Mouse (Mus musculus) urinary bladder, postnatal 14 days (tissue): ENCODE results near the gene Smap1.

Experiments
- DNase-seq: peaks from one replicate; pipeline ENCODE4 v3.0.0; 2021; ENCODE audit warnings: low spot score

Gene Smap1

GRCm38 (mm10) chr1:23920275-23920674 is 1.8 kb downstream of the Smap1 start:
- DNase-seq, result no peak

GRCm38 (mm10) chr1:23919086-23919485 is 3.0 kb downstream of the Smap1 start:
- no peak for DNase-seq

- no peak for DNase-seq
Measured at GRCm38 (mm10) chr1:23915483-23915882, 6.6 kb downstream of the Smap1 start.

DNA sequence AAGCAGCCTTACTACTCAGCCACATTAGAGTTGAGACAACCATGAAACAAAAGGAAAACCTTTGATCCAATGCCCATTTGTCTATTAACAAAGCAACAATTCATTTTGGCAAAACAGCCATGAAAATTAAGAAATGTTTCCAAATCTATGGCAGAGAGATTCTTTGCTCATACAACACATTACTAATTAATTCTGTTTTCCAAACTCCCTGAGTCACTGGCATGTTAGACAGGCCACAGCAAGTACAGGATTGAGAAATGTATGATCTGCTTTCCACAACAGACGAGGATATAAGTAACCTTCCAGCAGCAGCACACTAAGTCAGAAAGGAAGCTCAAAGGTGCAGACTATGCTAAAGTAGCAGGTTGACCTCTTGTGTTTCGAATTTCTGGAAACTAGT is 9.1 kb downstream of the Smap1 start:
- no peak for DNase-seq

DNA sequence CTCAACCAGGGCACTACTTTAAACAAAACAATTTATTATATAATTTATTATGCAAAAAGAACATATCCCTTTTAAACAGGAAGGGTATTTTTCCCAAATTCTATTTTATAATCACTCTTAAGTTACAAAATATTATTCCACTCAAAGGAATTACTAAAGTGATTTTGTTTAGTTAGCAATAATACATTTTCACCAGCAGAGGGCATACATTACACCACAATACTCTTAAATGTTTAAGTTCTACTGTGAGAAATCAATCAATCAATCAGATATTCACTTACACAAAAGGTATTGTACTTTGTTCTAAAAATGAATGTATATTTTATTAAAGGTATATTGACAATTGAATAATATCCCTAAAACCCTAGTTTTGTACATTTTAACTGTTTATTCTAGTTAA is 16.0 kb downstream of the Smap1 start:
- no peak for DNase-seq

GRCm38 (mm10) chr1:23903340-23903739 is 18.8 kb downstream of the Smap1 start:
- DNase-seq, result no peak

DNA sequence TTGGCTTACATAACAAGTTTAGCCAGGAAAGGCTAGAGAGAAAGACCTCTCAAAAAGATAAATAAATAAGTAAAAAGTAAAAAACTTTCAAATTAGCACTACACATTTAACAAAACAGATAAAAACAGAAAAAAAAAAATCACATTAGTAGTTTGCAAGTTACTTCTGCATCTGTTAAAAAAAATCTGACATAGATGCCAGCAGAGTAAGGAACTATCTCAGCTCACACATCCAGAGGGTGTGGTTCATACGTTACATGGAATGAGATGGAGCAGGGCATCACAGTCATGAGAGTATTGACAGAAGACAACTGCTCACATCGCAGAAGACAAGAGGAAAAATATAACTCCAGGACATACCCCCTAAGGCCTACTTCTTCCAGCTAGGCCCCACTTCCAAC is 19.4 kb downstream of the Smap1 start:
- no peak for DNase-seq

DNA sequence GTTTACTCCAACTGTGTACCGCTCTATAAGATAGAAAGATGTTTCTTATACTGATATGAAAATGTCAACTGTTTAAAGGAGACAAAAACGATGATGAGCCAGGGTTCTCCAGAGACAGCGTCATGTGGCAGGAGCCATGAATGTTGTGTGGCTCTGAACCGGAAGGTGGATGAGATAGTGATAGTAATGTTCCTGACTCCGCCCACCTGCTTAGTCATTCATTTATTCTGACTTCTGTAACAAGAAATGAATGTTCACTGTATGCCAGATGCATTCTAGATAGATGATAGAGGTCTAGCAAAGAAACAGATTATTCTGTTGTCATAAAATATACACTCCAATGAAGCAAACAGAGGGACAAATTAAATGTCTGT is 22.5 kb downstream of the Smap1 start:
- DNase-seq, result no peak

DNA sequence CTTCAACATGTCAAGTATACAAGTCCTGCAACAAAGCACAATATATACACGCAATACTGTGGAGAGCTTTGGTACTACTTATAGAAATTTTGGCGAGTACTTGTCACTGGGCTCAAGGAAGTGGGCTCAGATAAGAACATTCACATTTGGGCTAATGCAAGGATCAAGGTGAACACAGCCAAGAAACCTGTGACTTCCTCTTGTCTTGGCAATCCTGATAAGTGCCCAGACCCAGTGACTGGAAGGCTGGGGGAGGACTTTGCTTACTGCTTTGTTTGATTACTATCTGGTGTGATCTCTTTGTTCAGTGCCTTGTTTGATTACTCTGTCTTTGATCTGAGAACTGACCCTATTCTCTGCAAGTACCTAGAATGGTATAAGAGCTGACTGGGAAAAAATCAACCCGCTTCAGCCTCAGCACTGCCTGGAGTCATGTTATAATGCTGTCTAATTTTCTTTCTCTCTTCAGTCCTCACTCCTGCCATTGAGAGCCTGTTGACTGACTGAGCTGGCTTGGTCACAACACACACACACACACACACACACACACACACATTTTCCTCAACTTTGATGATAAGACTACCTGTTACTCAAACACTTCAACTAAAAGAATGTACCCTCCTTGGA is 23.0 kb downstream of the Smap1 start:
- no peak for DNase-seq

- no peak for DNase-seq
Measured at GRCm38 (mm10) chr1:23892072-23892471, 30.0 kb downstream of the Smap1 start.

DNA sequence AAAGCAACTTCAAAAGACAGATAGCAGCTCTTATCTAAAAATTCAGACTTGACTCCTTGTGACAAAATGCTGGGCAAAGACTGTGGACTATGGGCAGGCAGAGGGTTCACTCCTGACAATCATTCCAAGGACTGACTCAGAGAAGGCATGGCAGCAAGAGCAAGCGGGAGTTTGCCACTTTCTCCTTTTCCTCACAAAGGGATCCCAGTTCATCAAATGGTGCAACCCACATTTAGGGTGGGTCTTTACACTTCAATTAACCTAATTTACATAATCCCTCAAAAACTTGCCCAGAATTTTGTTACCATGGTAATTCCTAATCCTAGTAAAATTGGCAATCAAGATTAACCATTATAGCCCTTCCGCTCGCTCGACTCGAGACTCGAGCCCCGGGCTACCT is 37.2 kb downstream of the Smap1 start:
- DNase-seq, result no peak

DNA sequence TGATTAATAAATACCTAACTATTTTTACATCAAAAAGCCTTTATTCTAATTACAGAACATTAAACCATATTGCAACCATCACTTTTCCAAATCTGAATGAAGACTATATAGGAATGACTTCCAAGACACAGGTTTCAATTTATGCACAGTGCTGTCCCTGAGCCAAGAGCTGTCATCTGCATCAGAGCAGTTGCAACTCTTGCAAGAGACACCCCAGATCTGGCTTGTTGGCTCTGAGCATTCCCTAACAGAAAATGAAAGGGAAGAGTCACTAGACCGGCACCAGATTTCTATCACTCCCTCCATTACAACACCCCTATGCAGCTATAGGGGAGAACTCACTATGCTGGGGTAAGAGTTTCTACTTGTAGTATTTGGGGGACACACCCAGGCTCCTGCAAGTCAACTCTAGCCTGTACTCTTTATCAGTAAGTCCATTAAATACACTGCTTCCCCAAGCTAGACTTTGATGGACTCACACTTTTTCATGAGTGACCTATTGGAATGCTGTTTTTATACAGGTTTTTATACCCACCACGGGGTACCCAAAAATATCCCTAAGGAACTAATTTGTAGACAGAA is 37.9 kb downstream of the Smap1 start:
- no peak for DNase-seq

GRCm38 (mm10) chr1:23882681-23883080 is 39.4 kb downstream of the Smap1 start:
- no peak for DNase-seq

DNA sequence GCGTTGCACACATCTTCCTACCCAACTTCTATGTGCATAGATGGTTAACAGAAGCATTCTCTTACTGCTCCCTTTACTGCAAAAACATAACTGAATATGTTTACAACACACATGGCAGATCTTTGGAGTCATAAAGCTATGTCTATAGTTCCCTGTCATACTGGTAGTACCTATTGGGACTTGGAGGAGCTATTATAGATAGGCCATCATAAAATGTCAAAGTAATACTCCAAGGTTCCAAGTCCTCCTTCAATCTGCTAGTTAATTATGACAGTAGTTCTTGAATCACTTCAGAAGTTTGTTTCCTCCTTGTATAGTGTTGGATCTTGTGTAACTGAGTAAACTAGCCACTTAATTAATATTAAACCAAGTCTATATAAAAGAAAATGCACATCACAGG is 49.9 kb downstream of the Smap1 start:
- DNase-seq, result no peak

DNA sequence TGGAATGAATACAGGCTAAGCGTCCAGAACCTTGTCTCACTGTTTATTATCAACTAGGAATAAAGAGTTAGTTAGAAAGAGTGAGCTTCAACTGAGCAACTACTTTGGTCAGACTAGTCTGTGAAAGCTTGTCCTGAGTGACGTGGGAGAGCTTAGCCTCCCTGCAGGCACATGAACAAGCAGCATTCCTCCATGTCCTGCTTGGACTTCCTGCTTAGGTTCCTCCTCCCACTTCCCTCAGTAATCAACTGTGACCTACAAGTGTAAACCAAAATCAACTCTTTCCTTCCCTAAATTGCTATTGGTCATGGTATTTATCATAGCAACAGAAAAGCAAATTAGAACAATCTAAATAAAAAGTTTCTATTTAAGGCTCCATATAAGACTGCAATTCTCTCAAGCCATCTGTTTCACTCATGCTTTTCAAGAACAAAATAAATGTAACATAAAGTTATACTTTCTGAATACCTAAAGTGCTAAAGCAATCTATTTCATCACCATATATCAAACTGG is 54.7 kb downstream of the Smap1 start:
- DNase-seq, result no peak

DNA sequence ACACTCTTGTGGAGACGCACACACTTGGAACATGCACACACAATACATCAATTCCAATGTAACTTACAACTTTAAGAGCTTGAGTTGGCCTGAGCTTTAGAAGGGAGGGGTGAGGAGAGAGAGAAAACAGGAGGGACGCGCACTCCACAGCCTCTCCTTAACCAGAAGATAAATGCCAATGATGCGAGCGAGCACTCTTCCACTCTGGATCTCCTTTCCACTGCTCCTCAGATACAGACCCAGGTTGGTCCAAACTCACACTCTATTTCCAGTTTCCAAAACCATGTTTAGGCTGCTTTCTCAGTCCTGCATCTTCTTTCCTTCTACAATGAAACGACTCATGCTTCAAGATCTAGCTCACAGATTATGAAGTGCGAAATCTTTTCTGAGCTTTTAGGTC is 56.6 kb downstream of the Smap1 start:
- DNase-seq, result no peak

GRCm38 (mm10) chr1:23860944-23861343 is 61.2 kb downstream of the Smap1 start:
- DNase-seq, result no peak

DNA sequence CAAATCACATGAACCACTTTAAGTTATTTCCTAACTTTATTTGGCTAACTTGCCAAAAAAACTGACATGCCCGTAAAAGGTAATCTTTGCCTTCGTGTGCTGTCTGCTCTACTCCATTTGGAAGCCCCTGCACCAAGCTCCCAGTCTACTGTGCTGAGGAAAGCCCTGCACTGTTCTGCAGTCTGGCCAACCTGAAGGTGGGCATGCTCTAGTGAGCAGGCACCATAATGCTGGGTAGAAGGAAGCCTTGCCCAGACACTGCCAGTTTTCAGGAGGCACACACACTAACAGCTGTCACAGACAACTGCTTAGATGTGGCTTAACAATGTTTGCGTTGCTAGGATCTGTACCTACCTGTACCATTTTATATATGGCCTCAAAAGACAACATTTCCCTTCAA is 66.5 kb downstream of the Smap1 start:
- DNase-seq, result no peak

DNA sequence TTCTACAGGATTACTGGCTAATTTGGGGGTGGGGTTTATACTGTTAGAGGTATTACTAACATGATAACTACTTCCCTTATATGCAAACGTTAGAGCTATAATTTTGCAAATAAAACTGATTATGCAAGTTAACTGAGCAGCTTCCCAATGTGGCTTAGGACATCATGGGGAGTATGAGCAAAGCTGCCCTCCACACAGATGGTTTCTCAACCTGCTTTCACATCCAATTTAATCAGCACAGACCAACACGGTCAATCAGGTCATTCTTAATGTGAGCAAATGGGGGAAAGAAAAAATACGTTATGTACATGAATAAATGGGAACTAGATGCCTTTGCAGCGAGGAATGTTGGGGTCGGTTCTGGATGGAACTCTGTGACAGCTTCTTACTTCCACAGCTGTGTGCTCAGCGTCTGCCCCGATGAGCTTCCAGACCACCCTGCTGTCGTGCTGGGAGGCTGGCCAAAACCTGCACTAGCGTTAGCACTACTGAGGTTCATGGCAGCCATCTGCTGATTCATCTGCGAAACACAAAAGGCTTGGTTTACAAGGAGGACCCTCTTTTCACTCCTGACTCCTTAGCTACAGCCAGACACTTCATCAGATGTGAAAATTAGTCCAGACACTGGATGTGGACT is 76.0 kb downstream of the Smap1 start:
- DNase-seq, result no peak

GRCm38 (mm10) chr1:23845007-23845406 is 77.1 kb downstream of the Smap1 start:
- DNase-seq, result no peak

DNA sequence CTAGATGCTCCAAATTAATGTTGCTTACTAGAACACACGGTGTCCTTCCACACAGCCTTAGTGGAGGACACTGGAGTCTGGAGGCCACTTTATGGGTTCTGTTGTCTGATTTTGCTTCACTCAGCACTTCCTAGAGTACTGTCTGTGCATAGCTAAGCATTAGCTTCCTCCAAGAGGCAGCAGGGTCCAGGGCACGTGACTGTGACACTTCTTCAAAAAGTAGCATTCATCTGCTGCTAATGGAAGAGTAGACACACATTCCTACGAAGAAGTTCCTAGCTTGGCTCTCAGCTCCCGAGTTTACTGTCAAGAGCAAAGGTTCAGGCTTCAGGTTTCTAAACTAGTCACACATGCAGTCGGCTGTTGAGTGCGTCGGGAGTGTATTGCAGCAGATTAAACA is 78.3 kb downstream of the Smap1 start:
- no peak for DNase-seq

- DNase-seq, result no peak
Measured at GRCm38 (mm10) chr1:23842629-23843028, 79.5 kb downstream of the Smap1 start.

DNA sequence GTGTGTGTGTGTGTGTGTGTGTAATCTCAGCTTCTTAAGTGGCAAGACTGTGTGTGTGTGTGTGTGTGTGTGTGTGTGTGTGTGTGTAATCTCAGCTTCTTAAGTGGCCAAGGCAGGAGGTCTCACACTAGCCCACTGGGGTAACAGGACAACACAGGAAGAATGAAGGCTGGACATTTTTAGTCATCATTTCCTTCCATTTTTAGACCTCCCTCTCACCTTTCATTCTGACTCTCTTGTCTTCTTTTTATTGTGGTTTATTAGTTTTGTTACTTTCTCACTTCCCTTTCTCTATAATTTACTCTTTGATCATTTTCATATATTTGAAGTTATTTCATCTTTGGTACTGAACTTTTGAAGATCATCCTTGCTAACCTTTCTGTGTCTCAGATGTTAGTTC is 81.2 kb downstream of the Smap1 start:
- DNase-seq, result no peak

DNA sequence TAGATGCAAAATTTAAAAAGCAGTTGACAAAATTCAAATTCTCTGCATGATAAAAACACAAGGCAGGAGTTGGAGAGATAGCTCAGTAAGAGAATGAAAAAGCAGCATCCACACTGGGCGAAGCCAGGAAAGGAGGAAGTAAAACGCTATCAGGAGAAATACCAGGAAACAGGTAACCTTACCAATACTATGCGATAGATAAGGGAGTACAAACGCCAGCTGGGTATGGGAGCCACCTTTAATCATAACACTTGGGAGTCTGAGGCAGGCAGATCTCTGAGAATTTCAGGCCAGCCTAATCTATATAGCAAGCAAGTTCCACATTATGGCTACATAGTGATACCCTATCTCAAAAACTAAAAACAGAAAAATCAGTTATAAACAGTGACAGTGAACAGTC is 85.5 kb downstream of the Smap1 start:
- DNase-seq, result no peak
